Mouse (Mus musculus): ENCODE data around the gene Cdkn2b. TPM values are rescaled to one million over a fixed set of nuclear protein-coding genes. Genes with fewer than 3 reads are reported as not detected.

Gene Cdkn2b
- polyA plus RNA-seq, 1 experiment from 2014 or later, result 1.9 TPM

Other genes starting within 250 kb of the Cdkn2b start
- gene Mtap, start 173.9 kb downstream of the Cdkn2b start, polyA plus RNA-seq (2016; fragmentation: Nextera tagmentation; extraction: Ambion mirVana), result 80.2 and 95.0 TPM in 2 replicates
- gene Cdkn2a, start 16.4 kb downstream of the Cdkn2b start, polyA plus RNA-seq (2016; fragmentation: Nextera tagmentation; extraction: Ambion mirVana), result not detected in 2 replicates

Data from heart, embryonic 10.5 days (tissue).